Mouse (Mus musculus) gonadal fat pad, adult 2 months (tissue): Measurements from ENCODE around the gene Spout1. TPM values are rescaled to one million over a fixed set of nuclear protein-coding genes. Genes with fewer than 3 reads are reported as not detected.

Experiments used
- DNase-seq: peaks from one replicate; pipeline ENCODE4 v3.0.0-alpha.2; 2012; ENCODE audit warnings: low read depth
- polyA plus RNA-seq: library from polyadenylated mRNA; depleted of rRNA; stranded (reverse); fragments of >200 nt; gene quantifications from 2 replicates; pipeline ENCODE4 v1.2.3, GENCODE M21; 2012; rRNA removed

The Spout1 gene
- polyA plus RNA-seq = 24.3 and 27.3 TPM in 2 replicates

DNA sequence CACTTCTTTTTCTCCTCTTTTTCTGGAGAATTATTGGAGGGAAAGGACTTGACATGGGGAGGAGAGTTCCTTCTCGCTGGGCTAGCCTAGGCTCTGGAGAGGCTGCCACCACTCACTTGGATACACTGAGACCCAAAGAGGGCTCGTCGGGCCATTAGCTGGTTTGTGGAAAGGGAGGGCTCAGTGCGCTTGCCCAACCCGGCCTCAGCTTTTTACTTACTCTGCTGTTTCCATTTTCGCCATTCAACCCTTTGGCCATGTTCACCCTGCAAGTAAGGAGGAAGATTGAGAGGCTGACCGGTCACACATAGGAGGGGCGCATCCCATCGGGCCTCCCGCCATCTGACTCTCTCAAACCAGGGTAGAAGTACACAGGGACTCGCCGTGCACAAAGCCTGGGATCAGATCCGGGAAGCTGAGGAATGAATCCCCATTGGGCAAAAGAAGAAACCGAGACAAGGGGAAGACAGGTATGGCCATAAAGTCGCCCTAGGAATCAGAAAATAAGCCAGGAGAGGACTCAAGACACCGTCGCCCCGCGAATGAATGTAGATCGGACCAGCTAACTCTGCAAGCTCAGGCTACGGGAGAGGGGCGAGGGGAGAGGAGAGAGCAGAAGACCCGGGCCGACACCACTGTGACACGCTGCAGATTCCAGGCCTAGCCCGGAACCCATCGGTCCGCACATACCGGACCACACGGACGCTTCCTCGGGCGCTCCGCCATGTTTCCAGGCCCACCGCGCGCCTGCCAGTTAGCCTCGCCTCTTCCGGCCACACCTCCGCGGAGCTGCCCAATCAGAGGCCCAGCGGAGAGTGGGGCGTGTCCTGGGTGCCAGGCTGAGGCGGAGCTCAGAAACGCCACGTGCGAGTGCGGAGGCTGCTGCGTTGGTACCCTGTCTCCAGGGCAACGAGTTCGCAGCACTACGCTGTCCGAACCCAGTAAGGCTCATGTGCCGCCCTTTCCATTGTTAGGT, at the start of gene Spout1:
Gene Spout1, minus strand, starts transcription at position 760 of the 976 bp plus-strand sequence.
- DNase-seq = no peak

DNA sequence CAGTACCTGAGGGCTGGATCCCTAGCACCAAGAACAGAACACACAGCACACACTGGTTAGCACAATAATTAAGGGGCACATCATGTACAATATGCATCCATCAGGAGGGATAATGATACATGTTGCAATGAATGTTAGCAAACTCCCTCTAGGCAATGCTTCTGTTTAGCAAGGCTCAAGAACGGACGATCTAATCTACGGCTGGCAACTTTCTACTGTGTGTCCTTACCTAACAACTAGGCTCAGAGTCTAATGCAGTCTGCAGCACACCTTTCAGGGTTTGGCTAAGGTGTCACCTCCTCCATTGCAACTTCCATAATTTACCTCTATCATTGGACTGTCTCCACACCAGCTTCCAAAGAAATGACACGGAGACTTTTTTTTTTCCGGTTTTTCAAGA, 38.0 kb upstream of the Spout1 start:
- DNase-seq = peak; percentile 94

- DNase-seq = no peak
Measured at GRCm38 (mm10) chr2:30215493-30215892, 37.2 kb upstream of the Spout1 start.

DNA sequence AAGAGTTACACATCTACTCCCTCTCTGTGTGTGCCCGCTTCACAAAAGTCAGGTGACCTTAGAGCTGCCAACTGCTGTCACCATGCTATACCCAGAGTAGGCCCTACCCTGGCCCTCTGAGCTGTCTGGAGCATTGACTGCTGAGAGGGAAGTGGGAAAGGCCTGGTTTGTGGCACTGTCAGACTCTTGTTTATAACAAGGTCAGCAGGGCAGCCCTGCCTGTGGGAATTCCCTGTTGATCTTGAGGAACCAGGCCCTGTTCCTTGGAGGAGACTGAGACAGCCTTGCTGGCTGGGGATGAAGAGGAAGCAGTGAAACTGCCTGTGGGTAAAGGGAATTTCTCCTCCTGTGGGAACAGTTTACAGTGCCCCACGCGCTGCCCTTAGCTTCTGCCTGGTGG, 36.5 kb upstream of the Spout1 start:
- no peak for DNase-seq

- no peak for DNase-seq
Measured at GRCm38 (mm10) chr2:30212951-30213350, 34.7 kb upstream of the Spout1 start.

DNA sequence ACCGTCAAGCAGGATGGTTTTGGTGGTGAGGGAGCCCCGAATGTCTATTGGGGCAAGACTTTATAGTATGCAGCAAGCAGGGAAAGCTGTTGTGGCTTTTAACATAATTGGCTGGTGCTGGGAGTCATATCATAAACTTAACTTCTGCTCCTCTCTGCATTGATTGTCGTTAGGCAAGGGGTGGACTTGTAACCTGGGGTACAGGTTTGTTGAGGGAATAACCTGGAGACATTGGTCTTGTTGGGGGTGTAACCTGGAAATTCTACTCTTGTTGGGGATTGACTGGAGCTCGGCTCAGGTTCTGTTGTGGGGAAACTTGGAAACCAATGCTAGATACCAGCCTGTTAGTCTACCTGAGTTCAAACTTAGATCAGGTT, 33.9 kb upstream of the Spout1 start:
- no peak for DNase-seq

GRCm38 (mm10) chr2:30211408-30212168, 33.3 kb upstream of the Spout1 start:
- no peak for DNase-seq

DNA sequence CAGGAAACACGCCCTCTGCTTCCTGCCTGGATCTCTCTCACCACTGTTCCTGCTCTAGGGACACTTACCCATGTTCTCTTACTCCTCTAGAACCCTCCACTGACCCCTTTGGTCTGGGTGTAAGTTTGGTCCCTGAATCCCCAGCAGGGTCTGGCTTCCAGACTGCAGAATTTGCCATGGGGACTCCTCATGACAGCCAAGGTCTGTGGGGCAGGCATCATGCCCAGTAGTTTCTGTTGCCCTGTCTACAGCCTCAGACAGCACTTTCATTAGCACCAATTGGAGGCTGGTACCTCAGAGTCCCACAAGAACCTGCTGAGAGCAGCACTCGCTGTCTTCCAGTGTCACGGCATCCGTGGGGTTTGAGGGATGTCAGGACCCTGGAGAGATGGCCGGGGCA, 29.6 kb upstream of the Spout1 start:
- DNase-seq = no peak

GRCm38 (mm10) chr2:30207401-30207800, 29.1 kb upstream of the Spout1 start:
- DNase-seq = no peak

DNA sequence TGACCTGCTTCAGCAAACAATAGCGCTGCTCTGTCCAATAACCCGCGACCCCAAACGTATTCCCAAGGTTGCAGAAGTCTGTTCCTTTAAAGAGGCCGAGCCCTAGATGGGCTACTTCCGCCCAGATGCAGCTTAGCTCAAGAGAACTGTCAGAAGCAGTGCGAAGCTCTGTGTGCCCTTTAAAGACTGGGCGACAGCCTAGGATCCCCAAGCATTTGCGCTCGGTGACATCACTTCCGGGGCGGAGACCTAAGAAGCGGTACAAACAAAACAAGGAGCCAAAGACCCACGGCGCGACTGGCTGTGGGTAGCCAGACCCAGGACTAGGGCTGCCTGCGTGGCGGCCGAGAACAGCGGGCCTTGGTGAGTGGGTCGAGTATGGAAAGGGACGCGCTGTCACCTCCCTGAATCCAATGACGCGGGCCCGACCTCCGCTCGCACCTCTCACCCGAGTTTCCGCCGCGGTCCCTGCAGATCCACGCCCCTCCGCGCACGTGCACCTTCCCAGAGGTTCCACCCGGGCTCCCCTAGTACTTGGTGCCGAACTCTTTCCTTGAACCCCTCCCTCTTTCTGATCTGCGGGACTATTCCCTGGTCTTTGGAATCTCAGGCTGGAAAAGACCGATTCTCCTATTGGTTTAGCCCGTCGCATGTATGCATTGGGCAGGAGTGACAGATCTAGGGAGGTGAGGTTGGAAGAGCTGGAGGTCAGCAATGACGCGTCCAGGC, 27.5 kb upstream of the Spout1 start, which contains the start of gene Kyat1:
Gene Kyat1, minus strand, starts transcription at position 219 of the 729 bp plus-strand sequence.
- DNase-seq = no peak

- no peak for DNase-seq
Measured at GRCm38 (mm10) chr2:30205255-30205628, 27.0 kb upstream of the Spout1 start.

GRCm38 (mm10) chr2:30203439-30203838, 25.2 kb upstream of the Spout1 start:
- DNase-seq = no peak

DNA sequence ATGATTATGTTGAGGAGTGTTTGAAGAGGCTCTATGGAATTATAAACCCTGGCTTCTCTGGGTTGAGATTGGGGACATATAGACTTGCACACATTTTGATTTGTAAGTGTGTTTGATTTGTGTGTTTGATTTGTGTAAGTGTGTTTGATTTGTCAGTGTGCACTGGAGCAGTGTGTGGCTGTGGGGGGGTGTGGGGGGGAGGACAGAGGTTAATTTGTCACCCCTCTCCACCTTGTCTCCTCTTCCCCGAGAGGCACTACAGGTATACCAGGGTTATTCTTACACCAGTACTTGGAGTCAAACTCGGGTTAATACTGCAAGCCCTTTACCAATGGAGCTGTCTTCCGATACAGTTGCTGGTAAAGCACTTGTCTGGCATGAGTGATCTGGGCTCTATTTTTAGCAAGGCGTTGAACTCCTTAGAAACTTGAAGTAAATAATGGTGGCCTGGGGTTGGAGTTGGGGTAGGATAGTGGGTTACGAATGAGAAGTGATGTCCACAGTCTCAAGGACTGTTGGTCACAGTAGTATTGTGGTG, 22.2 kb upstream of the Spout1 start:
- no peak for DNase-seq

- peak; percentile 63 for DNase-seq
Measured at GRCm38 (mm10) chr2:30199984-30200383, 21.7 kb upstream of the Spout1 start.

DNA sequence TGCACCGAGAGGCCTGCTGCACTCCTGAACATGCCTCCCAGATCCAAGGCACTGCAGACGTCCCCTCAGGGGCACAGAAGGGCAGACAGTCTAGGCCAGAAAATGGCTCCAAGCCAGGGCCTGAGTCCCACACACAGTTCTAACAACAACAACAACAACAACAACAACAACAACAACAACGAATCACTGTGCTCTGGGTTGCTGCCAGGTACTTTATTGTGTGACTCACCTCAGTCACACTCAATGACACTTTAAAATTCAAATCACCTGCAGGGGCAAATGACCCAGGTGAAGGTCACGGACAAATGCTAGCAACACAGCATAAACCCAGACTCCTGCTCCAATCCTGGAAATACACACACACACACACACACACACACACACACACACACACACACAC, 19.8 kb upstream of the Spout1 start:
- no peak for DNase-seq

DNA sequence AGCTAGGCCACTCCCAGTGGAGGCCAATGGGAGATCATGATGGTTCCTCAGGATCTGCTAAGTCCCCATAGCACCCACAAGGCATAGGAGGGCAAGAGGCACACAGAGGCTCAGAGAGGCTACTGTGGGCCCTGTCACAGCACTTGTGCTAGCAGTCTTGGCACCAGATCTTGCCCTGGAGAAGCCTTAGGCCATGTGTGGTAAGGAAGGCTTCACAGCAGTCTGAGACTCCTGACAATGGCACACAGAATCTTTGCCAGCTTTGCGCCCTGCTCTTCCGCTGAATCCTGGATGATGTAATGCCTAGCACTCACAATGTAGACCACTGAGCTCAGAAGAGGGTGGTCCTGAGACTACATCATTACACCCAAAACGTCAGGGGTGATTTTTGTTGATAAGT, 16.4 kb upstream of the Spout1 start:
- DNase-seq = no peak

- no peak for DNase-seq
Measured at GRCm38 (mm10) chr2:30191790-30192580, 13.7 kb upstream of the Spout1 start.

GRCm38 (mm10) chr2:30185681-30186080, 7.4 kb upstream of the Spout1 start:
- DNase-seq = no peak

DNA sequence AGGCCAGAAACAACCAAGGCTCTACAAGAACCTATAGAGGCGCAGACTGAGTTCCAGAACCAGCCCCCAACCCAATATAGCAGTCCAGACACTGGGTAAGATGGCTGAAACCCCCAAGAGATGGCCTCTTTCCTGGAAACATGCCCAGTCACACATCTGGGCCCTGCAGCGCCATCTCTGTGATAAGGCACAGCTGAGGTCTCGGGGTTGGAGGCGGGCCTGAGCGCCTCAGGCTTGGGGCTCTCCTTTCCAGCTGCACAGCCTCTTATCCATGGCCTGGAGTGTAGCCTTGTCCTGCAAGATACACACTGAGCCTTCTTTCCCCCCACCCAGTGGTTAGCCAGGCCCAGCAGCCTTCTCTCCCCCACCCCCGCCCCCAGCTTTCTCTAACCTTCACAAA, 7.0 kb upstream of the Spout1 start:
- no peak for DNase-seq

- DNase-seq = no peak
Measured at GRCm38 (mm10) chr2:30183721-30184120, 5.5 kb upstream of the Spout1 start.

DNA sequence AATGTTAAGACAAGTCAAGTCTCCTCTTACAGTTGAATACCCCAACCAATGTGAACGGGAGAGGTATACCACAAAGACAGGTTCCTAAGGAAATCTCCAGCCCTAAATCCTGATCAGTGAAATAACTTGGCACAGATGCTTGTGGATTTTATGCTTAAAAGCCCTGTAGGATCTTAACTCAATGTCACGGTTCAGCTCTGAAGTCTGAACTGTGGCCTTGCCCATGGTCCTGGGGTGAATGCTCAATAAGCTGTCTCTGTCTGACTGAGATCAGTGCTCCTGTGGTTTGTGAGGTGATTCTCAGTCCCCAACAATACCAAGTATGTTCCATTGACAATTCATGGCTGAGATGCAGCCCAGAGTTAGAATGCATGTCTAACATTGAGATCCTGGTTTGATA, 4.2 kb upstream of the Spout1 start:
- no peak for DNase-seq
